Mouse (Mus musculus): ENCODE data around the gene Rps15.

- TF ChIP-seq CTCF (IDR thresholded peaks at IDR 0.05; ENCODE audit: borderline replicate concordance, extremely low read depth, insufficient read depth, insufficient read length), result no peak
- no peak for TF ChIP-seq POLR2A (IDR thresholded peaks at IDR 0.05; ENCODE audit: borderline replicate concordance, extremely low read depth, insufficient read depth, insufficient read length, poor library complexity, severe bottlenecking)
These were observed 24.8 kb downstream of the Rps15 start for GRCm38 (mm10) chr10:80317011-80317410.
